Mouse (Mus musculus): ENCODE measurements around the gene Rptor.

Rptor gene

DNA sequence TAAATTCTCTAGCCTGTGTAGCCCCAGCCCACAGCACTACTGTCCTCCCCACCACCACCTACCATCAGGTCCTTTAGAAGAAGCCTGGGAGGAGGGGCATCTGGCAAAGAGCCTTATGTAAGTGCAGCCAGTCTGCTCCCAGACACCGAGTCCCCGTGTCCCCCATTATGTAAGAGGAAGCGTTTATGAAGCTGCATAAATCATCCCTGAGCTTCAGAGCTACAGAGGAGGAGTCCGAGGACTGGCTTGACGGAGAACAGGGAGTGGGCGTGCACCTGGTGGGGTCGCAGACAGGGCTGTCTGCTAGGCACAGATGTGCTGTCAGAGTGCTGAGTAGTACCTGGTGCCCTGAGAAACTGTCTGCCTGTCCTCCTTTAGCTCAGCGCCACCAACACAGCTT is 208.3 kb downstream of the Rptor start:
- no peak for DNase-seq (ENCODE audit: low read depth, low spot score)

DNA sequence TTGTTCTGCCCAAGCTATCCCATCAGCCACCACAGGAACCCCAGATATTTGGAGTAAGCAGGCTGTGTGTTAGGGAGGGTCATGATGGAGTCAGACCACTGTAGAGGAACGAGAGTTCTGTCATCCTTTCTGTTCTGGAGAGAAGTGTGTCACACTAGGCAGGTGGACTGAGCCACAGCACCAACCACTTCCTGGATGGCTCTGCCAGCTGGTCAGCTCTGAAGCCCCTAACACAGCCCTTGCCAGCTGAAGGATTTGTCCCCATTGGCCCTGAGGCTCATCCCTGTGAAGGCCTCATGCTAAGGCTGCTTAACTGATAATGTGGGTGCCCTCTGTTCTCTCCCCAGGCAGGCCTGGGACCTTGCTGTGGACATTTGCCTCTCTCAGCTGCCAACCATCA is 208.9 kb downstream of the Rptor start:
- no peak for DNase-seq (ENCODE audit: low read depth, low spot score)

DNA sequence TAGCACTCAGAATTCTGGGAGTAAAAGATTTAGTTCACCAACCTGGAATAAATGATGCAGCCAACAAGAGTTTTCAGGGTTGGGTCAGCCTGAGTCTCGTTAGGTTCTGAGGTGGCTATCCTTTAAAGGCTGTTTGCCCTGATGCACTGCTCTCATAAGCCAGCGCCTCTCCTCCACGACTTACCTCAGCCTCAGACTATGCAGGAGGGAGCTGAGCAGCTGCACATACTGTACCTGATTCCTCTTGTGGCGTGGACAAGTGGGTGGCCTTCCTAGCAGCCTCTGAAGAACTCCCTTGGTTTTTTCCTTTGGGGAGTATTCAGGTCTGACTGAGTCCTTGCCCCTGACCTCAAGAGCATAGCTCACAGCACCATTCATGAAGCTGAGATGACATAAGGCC is 209.4 kb downstream of the Rptor start:
- DNase-seq (ENCODE audit: low read depth, low spot score): no peak

DNA sequence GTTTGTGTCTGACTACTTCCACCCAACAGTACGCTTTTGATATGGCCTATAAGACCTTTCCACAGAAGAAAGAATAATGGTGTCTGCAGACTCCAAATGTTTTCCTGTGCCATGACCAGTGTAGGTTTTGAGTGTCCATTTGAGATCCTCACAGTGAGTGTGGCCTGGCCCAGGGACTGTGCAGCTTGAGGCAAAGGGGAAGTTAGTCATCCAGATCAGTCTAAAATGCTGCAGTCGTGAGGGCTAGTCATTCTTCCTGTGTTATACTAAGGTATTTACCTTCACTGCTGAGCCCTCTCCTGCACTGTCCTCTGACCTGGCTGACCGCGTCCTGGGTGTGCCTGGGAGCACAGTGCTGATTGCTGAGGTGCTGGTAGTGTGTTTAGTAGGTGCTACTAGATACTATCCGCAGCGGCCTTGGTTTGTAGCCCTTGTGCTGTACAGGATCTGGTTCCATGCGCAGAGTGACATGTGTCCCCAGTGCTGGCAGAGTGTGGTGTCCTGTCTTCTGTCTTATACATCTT is 211.4 kb downstream of the Rptor start:
- no peak for DNase-seq (ENCODE audit: low read depth, low spot score)

- DNase-seq (ENCODE audit: low read depth, low spot score): no peak
Measured at GRCm38 (mm10) chr11:119816798-119817361, 214.2 kb downstream of the Rptor start.

DNA sequence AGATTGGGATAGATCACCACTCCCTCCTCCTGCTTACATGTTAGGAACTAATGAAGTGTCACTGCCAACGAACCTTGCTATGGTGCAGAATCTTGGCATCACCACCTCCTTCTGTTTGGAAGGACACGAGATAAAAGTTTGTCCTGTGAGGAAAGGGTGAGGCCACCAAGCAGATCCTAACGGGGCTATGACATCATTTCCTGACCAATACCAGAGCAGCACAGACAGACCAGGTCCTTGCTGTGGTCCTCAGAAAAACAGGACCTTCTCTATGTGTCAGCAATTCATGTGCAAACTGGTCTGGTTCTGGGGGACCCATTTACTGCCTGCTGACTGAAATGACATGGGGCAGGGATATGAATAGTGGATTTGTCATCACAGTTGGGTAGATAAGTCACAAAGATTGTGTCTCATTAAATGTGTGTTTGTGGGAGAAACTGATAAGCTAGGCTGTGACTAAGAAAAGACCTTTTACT is 214.7 kb downstream of the Rptor start:
- no peak for DNase-seq (ENCODE audit: low read depth, low spot score)

GRCm38 (mm10) chr11:119817898-119818297 is 215.2 kb downstream of the Rptor start:
- no peak for DNase-seq (ENCODE audit: low read depth, low spot score)

DNA sequence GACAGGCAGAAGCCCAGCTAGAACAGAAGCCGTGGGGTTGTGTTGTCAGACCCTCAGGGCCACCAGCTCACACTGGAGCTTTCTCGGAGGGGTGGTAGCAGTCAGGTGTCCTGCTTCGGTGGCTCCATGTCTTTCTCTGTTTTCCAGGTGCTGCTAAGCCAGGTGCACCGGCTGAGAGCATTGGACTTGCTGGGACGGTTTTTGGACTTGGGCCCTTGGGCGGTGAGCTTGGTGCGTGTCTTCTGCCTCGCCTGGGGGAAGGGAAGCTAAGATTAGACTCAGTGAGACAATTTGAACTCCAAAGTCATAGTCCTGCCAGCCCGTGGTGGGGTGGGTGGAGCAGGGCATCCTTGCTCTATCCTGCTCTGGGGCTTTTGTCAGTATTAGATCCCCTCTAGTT is 218.8 kb downstream of the Rptor start:
- no peak for DNase-seq (ENCODE audit: low read depth, low spot score)

- DNase-seq (ENCODE audit: low read depth, low spot score): no peak
Measured at GRCm38 (mm10) chr11:119824072-119824649, 221.5 kb downstream of the Rptor start.

- no peak for DNase-seq (ENCODE audit: low read depth, low spot score)
Measured at GRCm38 (mm10) chr11:119825783-119826182, 223.1 kb downstream of the Rptor start.

DNA sequence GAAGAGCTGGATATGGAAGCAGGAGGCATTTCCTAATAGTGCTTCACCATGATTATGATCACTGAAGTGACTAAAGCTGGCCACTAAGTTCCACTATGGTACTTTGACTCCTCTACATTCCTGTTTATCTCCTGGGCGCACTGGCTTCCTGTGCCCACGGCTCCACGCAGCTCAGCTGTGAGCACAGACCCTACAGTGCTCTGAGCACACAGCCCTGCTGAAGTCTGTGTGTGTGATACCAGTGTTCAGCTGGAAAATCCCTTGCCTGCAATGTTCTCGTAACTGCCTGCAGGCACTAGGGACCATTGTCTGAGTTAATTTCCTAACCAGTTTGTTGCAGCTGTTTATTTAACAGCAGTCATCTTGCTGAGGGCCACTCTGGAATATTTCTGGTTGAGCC is 223.5 kb downstream of the Rptor start:
- DNase-seq (ENCODE audit: low read depth, low spot score): no peak

DNA sequence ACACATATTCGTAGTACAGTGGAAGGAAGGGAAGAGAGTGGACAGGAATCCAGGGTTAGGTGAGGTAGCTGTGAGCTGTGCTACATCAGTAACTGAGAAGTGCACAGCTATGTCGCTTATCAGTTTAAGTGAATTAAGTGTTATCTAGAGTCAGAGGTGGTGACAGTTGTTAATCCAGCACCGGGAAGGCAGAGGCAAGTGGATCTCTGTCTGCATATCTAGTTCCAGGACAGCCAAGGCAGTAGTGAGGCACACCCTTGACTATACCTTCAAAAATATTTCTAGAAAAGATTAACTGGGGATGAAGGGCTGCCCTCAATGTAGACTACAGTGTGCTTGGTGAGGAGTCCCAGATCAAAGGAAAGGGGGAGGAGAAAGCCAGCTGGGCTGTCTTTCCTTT is 226.4 kb downstream of the Rptor start:
- DNase-seq (ENCODE audit: low read depth, low spot score): no peak

DNA sequence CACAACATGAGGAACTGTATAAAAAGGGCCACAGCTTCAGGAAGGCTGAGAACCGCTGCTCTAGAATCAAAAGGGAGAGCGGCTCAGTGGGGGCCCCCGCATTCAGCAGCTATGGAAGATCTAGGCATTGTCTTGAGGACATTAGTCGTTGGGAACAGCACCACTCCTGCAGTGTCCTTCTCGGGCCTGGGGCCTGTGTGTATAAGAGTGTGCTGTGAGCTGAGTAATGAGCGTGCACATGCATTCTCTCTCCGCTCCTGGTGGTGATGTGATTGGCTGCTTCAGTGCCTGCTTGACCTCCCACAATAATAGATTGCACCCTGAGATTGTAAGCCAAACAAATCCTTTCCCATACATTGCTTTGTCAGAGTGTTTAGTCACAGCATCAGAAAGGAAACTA is 229.0 kb downstream of the Rptor start:
- DNase-seq (ENCODE audit: low read depth, low spot score): no peak

GRCm38 (mm10) chr11:119833311-119833710 is 230.6 kb downstream of the Rptor start:
- no peak for DNase-seq (ENCODE audit: low read depth, low spot score)

- DNase-seq (ENCODE audit: low read depth, low spot score): no peak
Measured at GRCm38 (mm10) chr11:119833877-119834804, 231.4 kb downstream of the Rptor start.

DNA sequence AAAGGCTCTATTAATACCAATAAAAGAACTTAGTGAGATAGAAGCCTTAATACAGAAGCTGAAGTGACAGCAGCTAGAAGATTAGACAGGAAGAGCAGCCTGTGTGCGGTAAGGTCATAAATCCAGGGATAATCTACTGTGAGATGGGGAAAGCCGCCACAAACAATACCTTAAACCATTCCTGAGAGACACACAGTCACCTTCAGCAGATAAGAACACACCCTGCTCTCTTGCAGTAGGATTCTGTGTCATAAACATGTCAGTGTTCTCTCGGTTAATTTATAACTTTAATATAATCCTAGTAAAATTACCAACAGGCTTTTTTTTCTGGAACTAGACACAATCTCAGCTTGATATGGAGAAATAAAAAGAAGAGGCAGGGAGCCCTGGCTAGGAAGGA is 233.6 kb downstream of the Rptor start:
- no peak for DNase-seq (ENCODE audit: low read depth, low spot score)

GRCm38 (mm10) chr11:119837786-119838185 is 235.1 kb downstream of the Rptor start:
- DNase-seq (ENCODE audit: low read depth, low spot score): no peak

DNA sequence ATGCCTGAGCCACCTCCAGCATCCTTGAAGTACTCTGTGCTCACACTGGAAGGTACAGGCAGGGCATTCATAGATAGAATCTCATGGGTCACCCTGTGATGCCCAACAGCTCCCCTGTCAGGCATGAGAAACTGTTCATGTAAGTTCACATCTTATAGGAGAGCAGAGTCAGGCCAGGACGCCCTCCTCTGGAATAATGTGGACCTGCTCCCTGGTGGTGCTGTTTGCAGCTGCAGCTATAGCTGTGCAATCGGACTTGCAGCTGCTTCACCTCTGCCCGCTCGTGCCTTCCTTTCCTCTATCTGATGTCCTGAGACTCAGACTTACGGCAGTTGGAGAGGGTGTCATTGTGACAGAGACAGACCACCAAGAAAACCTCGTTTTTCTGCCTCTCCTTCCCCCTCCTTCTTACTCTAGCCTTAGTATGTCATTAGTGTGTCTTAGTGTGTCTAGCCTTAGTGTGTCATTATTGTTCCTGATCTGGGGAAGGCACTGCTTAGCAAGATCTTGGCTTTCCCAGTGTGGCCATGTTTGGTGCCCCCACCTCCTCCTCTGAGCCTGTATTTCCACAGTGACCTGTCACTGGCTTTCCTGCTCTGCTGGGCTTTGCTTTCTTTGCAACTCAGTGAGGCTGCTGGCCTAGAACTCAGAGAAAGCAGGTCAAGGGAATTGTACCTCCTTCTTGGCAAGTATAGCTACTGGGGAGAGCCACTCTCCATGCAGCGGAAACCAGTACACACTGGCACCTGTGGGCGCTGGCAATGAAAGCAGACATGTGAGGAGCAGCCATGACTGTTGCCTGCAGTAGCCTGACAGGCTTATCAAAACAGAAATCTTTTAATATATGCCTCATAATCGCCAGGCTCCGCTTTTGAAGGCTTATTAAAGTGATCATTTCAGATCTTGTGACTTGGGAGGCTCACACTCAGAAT is 237.0 kb downstream of the Rptor start:
- DNase-seq (ENCODE audit: low read depth, low spot score): no peak

GRCm38 (mm10) chr11:119846608-119847007 is 243.9 kb downstream of the Rptor start:
- no peak for DNase-seq (ENCODE audit: low read depth, low spot score)

DNA sequence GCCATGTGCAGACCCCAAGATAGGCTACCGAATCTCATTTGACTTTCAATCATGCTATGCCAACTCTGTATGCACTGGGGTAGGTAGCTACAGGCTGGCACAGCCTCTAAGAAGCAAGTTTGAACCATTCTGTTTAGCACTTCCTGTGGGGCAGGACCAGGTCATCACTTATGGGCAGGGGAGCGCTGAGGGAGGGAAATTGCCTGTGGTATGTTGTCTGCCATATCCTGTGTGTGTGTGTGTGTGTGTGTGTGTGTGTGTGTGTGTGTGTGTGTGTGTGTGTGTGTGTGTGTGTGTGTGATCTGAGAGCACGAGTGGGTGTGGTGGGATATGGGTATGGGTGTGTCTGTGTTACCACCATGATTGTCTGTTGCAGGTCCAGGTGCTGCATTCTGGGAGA is 244.4 kb downstream of the Rptor start:
- DNase-seq (ENCODE audit: low read depth, low spot score): no peak

DNA sequence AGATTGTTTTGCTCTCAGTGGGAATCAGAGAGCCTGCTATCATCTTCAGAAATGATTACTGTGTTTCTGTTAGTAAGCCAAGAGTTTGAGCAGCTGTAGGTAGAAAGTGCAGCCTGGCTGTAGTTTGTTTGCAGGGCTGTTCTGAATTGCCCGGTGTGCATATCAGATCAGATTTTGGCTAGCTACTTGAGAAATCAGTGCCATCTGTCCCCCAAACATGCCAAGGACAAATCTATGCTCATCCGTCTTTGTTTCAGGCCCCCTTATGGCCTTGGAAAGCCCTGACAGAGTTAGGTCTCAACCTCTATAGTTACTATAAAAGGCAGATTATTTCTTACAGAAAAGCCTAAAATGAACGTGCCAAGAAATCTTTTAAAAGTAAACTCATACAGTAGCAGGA is 244.9 kb downstream of the Rptor start:
- DNase-seq (ENCODE audit: low read depth, low spot score): no peak
